Mouse (Mus musculus): ENCODE data around the gene Psmb11.

DNA sequence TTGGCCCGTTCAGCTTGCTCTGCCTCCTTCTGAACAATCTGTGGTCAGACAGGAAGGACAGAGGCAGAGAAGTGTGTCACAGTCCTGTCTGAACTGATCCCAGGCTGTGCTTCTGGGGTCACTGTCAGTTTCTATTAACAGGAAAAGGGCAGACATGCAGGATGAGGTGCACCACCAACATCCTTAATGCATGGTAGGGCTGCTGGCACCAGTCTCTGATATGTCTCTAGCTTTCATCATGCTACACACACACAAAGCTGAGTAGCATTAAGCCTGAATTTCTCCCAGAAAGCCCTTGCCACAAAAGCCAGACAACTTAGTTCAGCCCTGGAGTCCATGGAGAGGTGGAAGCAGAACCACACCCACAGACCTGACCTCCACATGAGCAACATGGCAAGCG, 21.8 kb downstream of the Psmb11 start:
- no peak for TF ChIP-seq CTCF (IDR thresholded peaks at IDR 0.05; ENCODE audit: insufficient read depth, low read length)
- TF ChIP-seq POLR2A (IDR thresholded peaks at IDR 0.05; ENCODE audit: borderline replicate concordance, extremely low read depth, low read depth, low read length) = no peak
